Mouse (Mus musculus) naive thymus-derived CD4-positive, alpha-beta T cell, adult 2 months (primary cell): ENCODE results near the gene Lrrc10b.

ENCODE experiments used
- DNase-seq: peaks from one replicate; pipeline ENCODE4 v3.0.0-alpha.2; 2011; ENCODE audit warnings: low read depth

The Lrrc10b gene

DNA sequence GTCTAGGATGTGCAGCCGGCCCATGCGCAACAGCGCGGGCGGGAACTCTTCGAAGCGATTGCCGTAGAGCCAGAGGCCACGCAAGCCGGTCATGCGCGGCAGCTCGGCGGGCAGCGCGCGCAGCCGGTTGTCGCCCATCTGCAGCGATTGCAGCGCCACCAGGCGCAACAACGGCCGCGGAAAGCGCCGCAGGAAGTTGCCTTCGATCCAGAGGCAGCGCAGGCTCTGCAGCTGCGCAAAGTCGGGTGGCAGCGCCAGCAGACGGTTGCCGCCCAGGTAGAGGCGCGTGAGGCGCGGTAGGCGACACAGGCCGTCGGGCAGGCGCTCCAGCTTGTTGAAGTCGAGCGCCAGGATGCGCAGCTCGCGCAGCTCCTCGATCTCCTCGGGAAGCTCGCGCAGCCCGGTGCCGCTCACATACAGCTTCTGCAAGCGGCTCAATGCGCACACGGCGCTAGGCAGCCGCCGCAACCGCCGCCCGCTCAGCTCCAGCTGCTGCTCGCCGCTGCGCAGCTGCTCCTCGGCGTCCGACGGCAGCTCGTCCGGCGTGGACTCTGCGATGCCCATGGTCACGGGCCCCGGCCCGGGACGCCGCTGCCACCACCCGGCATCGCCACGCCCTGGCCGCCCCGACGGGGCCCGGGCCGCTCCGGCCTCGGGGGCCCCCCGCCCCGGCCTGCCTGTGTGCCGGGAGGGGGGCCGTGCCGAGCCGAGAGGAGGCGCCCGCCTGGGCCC, at the start of gene Lrrc10b:
Gene Lrrc10b, minus strand, starts transcription at position 722 of the 732 bp plus-strand sequence.
- DNase-seq, result peak; percentile 21

DNA sequence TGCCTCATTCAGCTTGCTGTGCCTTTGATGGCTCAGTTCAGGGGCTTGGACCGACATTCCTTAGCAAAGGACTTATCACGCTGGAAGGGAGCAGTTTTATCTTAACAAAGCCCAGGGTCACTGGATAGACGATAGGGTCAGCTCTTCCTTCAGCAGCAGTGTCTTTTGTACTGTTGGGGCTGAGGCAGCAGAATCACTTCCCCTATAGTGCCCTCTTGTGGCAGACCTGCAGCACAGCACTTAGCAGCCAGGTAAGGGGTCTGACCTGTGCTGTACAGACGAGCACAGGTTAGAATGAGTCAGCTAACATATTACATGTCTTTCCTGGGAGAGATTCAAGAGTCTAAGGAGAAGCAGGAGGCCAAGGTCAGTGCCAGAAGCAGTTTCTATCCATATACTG, 45.3 kb upstream of the Lrrc10b start:
- DNase-seq, result peak; percentile 70

GRCm38 (mm10) chr19:10500581-10500980, 43.3 kb upstream of the Lrrc10b start:
- DNase-seq, result no peak

GRCm38 (mm10) chr19:10497512-10498160, 40.4 kb upstream of the Lrrc10b start:
- no peak for DNase-seq

GRCm38 (mm10) chr19:10496976-10497375, 39.7 kb upstream of the Lrrc10b start:
- no peak for DNase-seq

DNA sequence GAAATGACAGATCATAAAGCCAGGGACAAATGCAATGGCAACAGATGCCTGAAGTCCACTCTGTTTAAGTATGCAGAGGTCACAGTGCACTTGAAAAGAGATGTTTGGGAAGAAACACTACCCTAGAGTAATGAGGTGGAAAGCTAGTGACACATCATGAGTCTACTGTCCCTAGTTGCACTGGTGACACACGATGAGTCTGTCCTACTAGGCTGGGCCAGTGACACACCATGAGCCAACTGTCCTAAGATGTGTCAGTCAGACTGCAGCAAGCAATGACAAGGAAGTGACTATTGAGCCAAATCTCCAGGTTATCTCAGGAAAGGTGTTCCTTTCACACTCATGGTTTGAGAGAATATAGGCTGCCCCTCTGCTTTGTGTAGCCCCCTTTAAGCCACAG, 38.4 kb upstream of the Lrrc10b start:
- DNase-seq, result no peak

DNA sequence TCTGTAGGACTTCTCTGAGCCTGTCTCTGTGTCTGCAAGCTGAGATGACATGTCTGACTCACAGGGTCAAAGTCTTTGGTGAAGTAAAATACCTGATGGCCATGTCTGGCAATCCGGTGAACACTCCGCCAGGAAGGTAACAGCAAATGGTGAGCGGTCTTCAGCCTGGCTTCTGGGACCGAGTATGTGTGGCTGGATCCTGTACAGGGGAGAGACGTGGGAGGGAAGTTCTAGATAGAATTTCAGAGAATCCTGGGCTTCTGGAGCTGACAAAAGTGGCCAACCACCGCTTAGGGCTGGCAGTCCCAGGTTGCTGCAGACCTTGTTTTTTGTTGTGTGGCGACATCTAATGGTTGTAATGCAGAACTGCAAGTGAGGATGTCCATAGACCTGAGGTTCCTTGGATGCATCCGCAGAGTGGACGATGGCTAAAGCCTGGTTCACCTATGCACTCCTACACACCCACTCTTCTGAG, 29.0 kb upstream of the Lrrc10b start:
- peak; percentile 62 for DNase-seq

DNA sequence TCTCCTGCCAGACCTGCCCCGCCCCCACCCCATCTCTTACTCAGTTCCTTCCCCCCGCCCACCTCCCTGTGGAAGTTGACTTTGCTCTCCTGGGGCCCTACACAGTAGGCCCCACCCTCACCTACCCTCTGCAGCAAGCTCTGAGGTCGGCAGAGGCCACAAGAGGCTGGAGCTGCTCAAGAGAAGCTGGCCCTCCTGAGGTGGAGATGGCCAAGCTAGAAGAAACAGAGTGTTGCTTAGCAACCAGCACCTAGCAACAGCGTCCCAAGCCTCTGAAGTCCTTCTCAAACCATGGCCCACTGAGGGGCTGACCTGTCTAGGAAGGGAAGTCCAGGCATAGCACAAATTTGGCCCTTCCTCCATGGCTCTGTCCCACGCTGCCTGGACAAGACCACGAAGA, 25.4 kb upstream of the Lrrc10b start, which contains the start of gene Ppp1r32:
Gene Ppp1r32, minus strand, starts transcription at position 226 of the 400 bp plus-strand sequence.
- DNase-seq, result no peak

DNA sequence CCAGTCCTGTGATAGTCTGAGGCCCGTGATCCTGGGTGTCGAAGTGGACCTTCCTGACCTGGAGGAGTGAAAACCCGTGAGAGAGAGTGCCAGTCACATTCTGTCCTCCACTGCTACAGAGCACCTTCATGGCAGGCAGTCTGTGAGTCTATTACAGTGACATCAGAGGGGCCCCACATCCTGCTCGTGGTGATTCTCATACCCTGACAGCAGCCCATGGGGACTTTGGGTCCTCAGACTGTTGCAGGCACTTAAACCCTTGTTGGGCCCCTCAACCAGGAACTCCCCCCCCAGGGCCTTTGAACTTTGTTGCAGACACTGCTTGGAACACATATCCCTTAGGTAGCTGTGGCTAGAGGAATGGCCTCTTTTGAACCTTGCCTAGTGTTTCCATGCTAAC, 22.3 kb upstream of the Lrrc10b start:
- no peak for DNase-seq

DNA sequence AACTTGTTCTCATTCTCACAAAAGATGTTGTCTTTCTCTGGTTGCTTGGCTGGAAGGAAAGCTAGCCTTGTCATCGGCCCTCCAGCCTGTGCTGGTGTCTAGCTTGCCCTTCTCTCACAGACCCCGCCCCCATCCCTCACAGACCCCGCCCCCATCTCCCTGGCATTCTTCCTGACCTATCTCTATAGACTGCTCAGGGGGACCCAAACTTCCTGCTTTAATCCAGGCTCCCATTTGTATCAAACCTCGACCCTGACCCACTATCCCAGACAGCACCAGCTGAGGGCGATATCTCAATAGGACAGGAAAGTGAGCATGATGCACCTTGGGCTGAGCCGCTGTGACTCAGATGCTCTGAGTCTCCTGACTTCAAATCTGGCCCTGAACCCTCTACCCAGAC, 16.5 kb upstream of the Lrrc10b start:
- no peak for DNase-seq

- no peak for DNase-seq
Measured at GRCm38 (mm10) chr19:10472958-10473357, 15.7 kb upstream of the Lrrc10b start.

GRCm38 (mm10) chr19:10469171-10469658, 11.9 kb upstream of the Lrrc10b start:
- DNase-seq, result no peak

DNA sequence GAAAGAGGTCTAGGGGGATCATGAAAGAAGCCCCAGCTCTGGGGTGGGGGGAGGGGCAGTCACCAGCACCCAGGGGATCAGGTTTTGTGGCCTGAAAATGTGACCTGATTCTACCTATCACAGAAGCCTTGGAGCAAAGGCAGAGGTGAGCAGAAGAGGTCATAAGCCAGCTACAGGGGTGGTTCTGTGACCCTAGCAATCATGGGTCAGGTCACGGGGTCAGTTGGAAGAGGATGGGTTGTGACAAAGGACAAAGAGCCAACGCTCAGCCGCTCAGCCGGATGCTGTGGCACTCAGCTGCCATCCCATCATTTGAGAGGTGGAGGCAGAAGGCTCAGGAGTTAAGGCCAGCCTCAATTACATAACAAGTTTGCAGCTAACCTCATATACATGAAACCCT, 7.2 kb upstream of the Lrrc10b start:
- no peak for DNase-seq

GRCm38 (mm10) chr19:10461584-10461983, 4.3 kb upstream of the Lrrc10b start:
- DNase-seq, result no peak

- DNase-seq, result no peak
Measured at GRCm38 (mm10) chr19:10459907-10460306, 2.6 kb upstream of the Lrrc10b start.

DNA sequence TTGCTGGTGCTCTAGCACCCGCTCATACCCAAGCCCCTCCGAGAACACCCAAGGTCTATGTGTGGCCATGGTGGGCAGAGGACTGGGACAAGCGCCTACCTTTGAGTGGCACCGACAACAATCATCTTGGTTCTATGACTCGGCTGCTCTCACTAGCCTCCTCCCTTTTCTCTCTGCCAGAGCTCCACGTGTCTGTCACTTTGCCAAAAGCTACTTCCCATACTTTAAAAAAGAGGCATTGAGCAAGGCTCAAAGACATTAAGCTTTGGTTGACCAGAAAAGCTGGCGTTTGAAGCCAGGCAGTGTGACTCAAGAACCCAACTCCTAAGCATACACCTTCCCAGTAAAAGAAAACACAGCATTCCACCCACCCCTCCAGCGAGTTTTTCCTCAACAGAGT, 823 bp upstream of the Lrrc10b start:
- DNase-seq, result no peak

GRCm38 (mm10) chr19:10457484-10457800, 169 bp upstream of the Lrrc10b start:
- DNase-seq, result no peak

DNA sequence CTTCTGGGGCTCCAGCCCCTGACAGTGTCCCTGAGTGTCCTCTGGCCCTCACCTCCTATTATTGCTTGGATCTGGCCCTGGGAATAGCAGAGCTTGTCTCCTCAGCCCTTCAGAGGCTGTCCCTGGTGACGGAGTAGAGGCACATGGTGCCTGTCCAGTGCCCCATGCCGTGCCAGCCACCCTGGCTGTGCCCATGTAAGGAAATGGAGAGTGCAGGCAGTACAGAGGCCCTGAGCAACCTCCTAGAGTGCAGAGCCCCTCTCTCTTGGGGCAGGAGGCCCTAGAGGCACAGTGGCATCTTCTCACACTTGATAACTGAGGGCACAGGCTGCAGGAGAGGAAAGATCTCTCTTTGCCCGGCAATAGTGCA, 1.9 kb downstream of the Lrrc10b start:
- DNase-seq, result no peak

DNA sequence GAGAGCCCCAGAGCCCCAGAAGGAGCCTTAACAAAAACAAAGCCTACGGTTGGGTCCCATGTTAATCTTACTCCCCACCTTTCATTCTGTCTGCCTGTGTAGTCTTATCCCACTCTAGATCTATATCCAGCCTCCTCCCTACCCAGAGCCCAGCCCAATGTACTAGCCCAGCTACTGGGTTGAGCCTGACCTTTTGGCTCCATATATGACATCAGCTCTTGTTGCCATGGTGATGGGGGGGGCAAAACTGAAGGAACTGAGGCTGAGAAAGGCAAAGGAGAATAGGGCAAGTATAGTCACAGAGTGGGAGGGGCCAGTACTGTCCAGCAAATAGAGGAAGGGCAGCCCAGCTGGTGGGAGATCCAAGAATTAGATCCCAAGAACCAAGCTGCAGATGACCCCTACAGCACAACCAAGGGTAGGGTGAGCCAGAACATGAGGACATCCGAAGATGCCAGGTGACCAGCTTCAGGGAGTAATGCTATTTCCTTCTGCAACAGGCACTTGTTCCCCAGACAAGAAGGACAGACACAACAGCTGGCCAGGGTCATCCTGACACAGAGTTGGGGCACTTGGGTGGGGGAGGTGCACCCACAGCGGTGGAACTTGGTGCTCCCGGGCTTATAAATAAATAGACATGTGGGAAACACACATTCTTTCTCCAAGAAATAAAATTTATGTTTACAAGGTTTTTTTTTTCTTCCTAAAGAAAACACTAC, 2.4 kb downstream of the Lrrc10b start:
- no peak for DNase-seq

- peak; percentile 78 for DNase-seq
Measured at GRCm38 (mm10) chr19:10449708-10450107, 7.6 kb downstream of the Lrrc10b start.

GRCm38 (mm10) chr19:10449190-10449589, 8.1 kb downstream of the Lrrc10b start:
- DNase-seq, result no peak

- no peak for DNase-seq
Measured at GRCm38 (mm10) chr19:10448275-10448674, 9.0 kb downstream of the Lrrc10b start.
